Mouse (Mus musculus) common myeloid progenitor, adult 5-6 weeks (primary cell): ENCODE measurements around the gene Immp2l. TPM values are rescaled to one million over a fixed set of nuclear protein-coding genes. Genes with fewer than 3 reads are reported as not detected.

Experiments
- ATAC-seq: replicated peaks from 2 replicates; pipeline ENCODE4 v1.8.0; 2016; ENCODE audit warnings: low read depth, mild to moderate bottlenecking, moderate TSS enrichment, inconsistent platforms; ENCODE audit not compliant: poor library complexity, severe bottlenecking
- total RNA-seq: library from RNA; stranded (forward); fragments of 200-1000, 187-1606 nt; gene quantifications from 2 replicates; pipeline ENCODE4 v1.2.3, GENCODE M21; 2017

The Immp2l gene
- total RNA-seq, 1 experiment from 2014 or later, result 41.4 TPM

DNA sequence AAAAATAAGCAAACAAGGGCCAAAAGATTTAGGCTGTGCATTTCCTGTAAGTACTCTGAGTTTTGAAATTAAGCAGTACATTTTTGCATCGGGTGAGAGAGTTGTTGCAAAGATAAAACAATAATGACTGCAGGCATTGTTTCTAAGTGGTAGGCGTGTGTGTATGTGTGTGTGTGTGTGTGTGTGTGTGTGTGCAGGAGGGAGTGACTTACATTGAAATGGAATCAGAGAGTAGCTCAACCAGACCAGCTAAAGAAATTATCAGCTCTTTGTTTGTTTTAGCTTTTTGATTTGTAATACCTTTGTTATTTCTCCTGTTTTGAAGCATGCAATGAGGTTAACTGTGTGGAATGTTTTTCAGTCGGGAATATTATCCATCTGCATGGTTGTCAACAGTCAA, 378.0 kb downstream of the Immp2l start:
- ATAC-seq, result no peak

DNA sequence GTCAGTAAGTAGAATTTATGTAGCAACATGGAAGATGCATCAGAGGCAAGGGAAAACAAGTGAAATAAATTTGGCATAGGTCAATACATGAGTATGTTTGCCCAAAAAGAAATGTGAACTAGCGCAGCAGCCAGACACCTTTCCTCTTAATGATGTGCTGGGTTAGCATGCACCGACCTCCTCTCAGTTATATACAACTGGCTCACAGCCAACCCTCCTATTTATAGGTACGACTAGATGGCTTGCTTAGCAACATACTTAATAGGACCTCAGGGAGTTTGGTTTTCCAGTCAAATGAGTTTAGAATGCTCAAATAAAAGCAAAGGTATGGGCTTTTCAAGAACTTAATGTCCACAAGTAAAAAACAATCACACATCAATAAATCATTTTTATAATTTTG, 385.5 kb downstream of the Immp2l start:
- no peak for ATAC-seq

DNA sequence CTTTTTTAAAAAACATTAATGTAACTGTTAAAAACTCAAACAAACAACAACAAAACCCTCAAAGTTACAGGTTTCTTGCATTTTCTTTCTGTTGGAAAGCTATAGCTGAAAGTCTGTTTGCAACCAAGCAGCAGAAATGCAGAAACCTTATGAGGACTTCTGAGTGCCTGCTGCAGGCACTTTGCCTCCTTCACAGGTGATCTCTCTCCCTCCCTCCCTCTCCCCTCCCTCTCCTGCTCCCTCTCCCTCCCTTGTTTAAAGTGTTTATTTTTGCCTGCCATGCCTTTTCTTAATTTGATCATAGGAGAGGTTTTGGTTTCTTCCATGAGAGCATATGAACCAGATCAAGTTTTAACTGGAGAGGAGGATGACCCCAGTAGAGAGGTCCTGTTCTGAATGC, 392.7 kb downstream of the Immp2l start:
- ATAC-seq, result no peak

DNA sequence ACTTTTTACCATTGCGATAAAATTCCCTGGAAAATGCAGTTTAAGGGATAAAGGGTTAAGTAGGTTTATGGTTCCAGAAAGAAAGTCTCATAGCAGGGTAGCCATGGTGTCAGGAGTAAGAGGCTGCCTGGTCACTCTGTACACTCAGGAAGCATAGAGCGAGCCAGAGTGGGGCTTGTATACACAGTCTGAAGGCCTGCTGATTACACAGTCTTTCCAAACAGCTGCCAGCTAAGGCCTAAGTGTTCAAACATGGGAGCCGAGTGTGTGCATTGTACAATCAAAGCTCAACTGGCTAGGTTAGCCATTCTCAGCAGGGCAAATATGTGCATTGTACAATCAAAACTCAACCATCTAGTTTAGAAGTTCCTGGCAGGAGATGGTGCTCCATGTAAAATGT, 393.2 kb downstream of the Immp2l start:
- no peak for ATAC-seq

DNA sequence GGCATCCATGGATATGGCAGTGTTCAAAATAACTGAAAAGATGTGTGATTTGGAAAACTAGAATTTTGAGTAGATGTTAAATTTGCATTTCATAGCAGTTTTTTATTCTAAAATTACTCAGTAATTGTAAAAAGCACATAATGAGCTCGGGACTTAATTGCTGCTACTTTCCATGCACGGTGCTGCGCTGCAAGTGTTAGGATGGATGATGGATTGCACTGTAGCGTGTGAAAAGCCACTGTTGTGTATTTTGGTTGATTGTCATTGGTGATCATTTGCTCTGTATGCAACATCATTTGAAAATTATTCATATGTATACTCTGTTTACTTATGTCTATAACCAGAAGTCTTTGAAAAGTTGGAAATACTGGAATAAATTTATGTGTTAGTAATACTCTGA, 394.1 kb downstream of the Immp2l start:
- no peak for ATAC-seq

DNA sequence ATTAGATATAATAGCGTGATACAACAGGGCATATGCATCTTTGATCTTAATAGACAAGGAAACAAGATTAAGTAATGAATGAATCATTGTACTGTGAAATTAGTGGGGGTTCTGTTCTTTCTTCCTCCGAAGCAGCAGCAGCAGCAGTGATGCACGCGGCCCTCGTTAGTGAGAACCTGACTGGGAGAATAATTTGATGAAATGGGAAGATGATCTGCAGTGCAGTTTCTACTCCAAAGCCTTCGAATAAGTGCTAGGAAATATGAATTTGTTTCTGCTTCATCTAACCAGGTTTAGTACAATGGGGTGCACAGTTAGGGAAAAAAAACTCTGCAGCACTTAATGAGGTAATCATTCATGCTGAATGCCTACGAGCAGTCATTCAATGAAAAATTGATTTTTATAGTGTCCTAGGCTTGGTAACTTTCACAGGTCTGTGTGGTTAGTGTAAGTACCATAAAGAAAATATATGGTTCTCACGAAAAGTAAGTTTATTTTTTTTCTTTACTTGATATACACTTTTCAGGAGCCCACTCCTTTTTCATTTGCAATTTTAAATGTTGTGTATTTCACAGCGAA, 401.3 kb downstream of the Immp2l start:
- no peak for ATAC-seq

DNA sequence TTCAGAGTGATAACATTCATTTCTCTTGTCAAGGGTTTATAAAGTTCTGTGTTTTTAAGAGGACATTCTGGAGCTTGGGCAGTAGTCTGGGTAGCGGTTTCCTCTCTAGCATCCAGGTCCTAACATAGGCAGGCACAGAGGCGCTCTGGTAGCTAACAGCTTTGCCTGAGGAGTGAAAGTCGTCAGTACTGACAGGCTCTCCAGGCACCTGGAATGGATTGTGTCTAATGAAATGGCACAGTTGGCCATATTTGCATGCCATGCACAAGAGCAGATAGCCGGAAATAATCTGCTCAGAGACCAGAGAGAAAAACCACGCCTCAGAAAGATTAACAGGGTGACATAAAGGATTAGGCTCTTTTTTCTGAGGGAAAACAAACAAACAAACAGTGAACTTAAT, 403.6 kb downstream of the Immp2l start:
- ATAC-seq, result no peak

DNA sequence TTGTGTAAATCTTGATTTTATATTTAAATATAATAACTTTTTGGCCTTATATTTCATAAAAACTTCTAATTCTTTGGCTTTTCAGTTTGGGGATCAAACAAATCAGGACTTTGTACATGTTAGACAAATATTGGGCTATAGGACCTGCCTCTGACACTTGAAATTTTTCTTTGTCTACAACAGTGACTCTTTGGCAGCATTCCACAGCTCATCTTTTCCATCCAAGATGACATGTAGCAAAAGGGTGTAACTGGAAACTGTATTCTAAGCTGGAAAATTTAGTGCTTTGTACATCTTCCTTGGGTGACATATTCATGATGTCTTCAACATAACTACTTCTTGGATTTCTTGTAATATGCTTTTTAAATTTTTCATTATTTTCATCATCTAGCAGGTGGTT, 404.9 kb downstream of the Immp2l start:
- ATAC-seq, result no peak

DNA sequence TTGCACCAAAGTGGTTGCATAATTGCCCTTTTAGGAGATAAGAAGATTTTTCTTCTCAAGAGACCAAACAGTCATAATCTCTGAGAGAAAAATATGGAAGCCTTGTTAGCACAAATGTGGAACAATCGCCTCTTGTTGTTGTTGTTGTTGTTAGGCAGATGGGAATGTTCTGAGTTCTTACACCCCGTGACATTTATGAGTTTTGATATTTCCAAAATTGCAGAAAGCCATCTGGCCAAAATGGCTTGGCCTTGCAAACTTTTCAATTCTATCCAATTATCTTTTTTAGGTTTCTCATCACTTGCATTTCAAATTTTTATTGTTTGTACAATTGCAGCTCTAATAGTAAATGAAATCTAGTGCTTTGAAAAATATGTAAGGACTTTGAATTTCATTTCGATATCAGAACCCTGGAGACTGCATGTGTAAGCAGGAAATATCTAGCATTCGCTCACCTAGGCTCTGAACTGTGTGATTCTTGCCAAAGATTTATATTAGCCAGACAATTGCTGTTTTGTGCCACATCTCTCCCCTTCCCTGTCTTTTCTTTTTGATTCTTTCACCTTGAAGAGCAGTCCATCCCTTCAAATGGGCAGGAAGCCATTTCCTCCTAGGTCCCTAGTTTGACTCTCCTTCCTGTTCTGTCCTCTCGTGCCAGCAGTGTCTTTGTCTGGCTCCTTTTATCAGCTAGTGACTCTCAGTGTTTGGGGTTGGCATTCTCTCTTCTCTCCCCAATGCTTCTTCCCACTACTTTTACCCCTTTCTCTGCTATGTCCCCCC, 412.5 kb downstream of the Immp2l start:
- no peak for ATAC-seq

DNA sequence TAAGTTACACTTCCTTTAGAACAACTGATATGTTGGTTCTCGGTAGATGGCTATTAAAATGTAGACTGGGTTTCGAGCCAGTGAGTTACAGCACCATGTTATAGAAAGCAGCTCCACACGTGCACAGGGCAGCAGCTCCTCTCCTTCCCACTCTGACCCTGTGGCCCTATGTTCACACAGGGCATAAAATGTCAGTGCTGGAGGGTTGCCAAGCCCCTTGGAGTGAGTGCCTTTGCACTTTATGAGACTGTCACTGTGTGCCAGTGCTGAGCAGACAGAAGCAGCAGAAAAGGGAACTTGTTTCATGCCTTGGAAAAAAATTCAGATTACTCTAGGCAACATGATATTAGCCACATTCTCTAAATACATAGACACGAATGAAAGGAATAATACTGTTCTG, 414.6 kb downstream of the Immp2l start:
- peak; percentile 83 for ATAC-seq

DNA sequence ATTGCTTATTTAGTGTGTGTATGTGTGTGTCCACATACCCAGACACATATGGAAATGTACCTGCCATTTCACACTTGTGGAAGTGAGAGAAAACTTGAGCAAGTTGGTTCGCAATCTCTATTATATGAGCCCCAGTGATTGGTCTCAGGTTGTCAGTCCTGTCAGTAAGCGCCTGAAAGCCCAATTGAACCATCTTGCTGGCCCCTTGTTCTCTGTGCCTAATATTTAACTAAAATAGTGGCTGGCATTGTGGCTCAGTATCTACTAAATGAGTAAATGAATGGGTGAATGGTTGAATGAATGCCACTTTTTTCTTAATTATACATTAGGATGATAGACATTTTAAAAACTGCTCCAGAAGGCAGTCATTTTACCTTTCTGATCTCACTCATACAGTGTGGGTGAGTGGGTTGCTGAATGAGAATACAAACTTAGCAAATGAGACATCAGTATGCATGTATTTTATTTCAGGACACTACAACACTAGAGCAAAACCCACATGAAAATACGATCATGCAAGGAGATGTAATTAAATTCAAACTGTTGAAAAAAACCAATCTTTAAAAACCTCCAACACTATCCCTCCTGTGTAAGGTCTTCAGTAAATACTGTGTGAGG, 444.6 kb downstream of the Immp2l start:
- ATAC-seq, result no peak

DNA sequence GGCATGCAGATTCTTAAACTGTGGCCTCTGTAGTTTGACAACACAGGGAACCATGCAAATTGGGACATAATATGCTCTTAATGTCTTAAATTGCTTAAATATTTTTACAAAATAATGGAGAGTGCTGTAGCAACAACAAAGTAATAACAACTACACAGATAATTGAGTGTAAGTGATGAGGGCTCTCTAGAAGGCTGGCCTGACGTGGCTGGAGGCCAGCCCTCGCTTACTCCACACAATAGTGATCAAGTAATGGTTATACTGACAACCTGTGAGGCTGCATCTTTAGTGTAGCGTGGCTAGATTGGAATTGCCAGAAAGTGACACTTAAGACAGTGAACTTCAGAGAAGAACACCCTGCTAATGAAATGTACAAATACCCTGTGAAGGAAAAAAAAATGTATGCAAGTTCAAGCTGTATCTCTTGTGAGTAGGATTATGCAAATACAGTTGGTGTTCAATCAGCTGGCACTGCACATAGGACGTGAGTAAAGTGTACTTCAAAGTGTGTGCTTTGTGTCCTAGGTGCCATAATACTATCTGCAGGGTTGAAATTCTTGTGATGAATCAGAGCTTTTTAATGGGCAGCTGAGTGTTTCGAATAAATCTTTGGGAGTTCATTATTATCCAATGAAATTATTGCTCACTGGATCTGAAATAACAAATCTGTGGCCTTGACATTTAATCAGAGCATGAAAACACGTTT, 445.4 kb downstream of the Immp2l start:
- no peak for ATAC-seq

DNA sequence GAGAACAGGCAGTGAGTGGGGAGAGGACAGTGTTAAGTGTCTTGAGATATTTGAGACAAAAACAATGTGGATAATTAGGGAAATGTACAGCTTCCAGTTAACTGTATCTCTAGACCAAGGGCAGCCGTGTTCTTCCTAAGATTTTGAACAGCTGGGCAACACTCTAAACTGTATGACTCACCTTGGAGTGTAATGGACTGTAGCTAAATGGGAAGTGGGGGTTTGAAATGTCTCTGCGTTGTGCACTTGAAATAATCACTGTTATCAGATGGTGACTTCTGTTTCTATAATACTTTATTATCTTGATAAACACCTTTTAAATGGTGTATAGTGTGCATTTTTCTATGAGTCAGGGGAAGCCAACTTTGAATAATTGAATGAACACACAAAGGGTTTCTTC, 457.6 kb downstream of the Immp2l start:
- no peak for ATAC-seq

DNA sequence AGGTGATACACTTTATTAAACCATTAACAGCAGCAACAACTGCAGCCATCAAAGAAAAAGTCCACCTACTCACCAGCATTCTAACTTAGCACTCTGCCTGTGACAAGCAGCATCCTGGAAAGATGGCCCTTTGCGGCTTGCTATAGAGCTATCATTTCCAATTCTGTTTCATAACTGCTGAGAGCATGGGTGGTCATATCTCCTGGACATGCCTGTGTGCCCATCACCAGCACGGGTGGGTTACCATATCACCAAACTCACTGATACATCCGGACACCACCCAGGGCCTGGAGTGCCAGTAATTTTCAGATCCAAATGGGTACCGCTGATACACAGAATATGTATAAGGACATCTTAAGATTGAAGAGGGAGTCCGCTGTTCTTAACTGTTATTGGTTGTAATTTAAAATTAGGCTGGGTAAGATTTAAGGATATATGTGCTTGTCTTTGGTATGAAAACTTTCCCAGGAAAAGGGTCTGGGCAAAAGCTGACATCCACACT, 459.3 kb downstream of the Immp2l start:
- ATAC-seq, result no peak

DNA sequence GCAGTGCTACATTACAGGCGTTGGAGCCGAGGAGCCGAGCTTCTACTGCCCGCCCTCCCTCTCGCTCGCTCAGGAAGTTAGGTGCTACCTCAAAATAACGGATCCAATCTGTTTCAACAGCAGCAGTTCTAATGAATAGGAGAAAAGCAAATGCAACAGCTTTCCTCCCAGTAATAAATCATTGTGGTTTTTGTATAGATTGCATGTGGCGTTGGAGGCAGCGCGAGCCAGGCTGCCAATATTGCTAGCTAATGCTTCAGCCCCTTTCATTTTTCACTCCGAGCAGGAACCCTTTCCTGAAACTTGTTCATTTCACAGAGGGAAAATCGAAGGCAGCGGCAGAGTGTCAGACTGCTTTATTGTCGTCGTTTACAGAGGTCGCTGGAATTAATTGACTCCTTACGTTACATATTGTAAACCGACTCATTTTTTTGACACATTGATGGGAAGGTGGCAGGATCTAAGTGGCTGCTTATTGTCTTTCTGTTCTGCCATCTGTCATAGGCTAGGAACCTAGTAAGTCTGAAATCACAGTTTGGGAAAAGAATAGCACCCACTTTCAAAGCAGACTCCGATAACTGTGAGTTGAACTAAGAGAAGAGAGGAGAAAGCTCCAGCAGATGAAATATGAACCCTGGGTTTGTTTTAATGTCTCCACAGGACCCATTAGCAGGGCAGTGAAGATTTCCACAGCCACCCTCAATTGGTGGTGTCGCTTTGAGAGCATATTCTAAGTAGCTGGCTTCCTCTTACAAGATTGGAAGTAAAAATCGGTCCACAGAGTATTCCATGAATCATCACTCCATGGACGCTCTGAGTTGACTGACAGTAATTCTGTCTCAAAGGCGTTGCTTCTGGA, 459.9 kb downstream of the Immp2l start:
- peak; percentile 31; the same call in 1 of the 2 replicates for ATAC-seq

DNA sequence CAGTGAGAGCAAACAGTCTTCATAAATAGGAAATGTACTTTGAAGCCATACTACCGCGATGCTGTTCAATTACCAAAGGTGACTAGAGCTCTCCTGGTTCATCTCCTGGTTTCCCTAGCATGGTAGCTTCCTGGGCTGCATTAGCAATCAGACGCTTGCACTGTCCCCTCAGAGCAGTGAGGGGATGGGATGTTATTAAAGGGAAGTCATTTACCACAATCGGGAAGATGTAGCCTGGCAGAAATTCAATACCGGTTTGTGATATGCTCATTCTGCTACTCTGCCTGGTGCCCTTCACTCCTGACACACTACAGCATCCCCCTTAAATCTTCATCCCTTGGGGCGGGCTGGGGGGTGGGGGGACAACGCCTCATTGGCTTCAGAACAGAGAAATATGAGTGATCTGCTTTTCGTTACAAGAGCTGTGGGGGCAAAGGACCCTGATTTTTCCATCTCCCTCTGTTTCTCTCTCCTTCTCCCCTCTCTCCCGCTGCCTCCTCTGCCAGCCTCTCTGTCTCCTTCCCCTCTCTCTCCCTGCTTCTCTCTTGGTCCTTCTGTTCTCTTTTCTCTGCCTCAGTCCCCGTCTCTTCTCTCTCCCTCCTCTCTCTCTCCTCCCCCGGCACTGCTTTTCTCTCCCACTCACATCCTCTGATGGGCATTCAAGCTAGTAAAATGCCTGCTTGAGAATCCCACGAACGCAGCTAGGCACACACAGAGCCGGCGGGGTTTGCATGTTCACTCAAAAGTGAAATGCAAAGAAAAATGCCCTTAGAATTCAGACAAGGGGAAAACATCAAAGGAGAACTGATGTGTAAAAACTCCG, 461.0 kb downstream of the Immp2l start:
- ATAC-seq, result peak; percentile 46

DNA sequence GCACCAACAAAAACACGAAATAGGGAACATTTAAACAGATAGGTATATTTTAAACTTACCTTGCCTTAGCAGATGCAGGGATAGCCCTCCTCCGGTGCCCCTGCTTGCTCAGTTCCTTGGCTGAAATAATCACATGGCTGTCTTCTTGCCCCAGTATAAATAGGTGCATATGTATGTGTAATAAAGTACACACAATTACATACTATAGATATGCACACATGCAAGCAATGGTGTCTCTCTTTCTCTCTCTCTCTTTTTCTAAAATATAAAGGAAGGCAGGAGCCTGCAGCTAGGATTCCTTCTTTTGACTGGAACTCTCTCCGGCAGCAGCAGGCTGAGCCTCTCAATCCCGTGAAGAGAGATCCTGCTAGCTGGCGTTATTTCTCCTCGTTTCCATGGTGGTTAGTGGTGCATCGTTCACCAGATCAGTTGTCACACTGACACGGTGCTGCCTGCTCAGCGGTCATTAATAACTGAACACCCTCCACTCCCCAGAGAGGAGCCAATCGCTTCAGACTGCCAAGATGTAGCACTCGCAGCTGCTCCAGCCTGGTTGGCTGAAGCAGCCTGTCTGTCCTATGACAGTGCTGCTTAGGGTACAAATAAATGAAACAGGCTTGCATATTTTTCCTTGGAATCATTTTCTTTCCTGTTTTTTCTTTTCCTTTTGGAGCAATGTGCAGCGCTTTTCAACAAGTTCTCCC, 461.8 kb downstream of the Immp2l start:
- ATAC-seq, result peak; percentile 64

DNA sequence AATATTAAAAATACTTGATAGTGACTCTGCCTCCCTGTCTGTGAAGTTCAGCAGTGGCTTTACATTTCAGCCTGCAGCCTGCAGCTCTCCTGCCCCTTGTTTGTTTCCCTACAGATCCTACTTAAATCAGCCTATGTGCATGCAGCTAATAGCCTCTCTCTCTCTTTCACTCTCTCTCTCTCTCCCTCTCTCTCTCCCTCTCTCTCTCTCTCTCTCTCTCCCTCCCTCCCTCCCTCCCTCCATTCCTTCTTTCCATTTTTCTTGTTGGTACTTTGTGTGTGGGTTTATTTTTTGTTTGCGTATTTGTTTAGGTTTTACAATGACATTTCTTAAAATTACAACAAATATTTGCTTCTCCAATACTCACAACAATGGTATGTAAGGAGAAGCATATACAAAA, 462.4 kb downstream of the Immp2l start, which contains the start of gene Lrrn3:
Lrrn3 (minus strand) TSS at position 101 of the 400 bp plus-strand sequence.
- 0 out of 2 replicates have a peak, but pooled peaks have one; percentile 9 for ATAC-seq
